Mouse (Mus musculus) MEL (cell line): ENCODE measurements around the gene Gm45783. TPM values are rescaled to one million over a fixed set of nuclear protein-coding genes. Genes with fewer than 3 reads are reported as not detected.
A peak's percentile ranks its signal among the peaks of the same experiment; 100 is the strongest.
"Not testable (repeated sequence)": the region's sequence is repeated elsewhere in the genome, so short reads cannot be mapped to it uniquely, and the experiment has no call there.

Source experiments
- DNase-seq: peaks from one replicate; pipeline ENCODE4 v3.0.0; 2011; ENCODE audit warnings: low read depth, low spot score
- H3K27ac ChIP-seq: 2 replicates; pipeline ENCODE4 v1.5.1; 2012; ENCODE audit warnings: low read depth, mild to moderate bottlenecking, control low read depth, low read length, moderate library complexity; ENCODE audit not compliant: control insufficient read depth
- H3K27me3 ChIP-seq, 2 experiments: fragments of 150-350 bp in 1 of 2; sonication (generic) in 1 of 2; 2 replicates each; pipeline ENCODE4 v1.6.1; 2012; ENCODE audit warnings: low read length in 2 of 2, mild to moderate bottlenecking in 2 of 2, improper control_type of control experiment in 1 of 2, moderate library complexity in 1 of 2; ENCODE audit not compliant: insufficient read depth in 2 of 2, control insufficient read depth in 1 of 2
- H3K36me3 ChIP-seq, 2 experiments: 2 replicates each; pipeline ENCODE4 v1.6.1; 2012 to 2014; ENCODE audit warnings: low read length in 2 of 2, improper control_type of control experiment in 1 of 2, inconsistent platforms in 1 of 2, mild to moderate bottlenecking in 1 of 2; ENCODE audit not compliant: insufficient read depth in 2 of 2, control insufficient read depth in 1 of 2
- H3K4me1 ChIP-seq, 2 experiments: fragments of 150-350 bp in 1 of 2; sonication (generic) in 1 of 2; 2 replicates each; pipeline ENCODE4 v1.6.1; 2012; ENCODE audit warnings: low read length in 2 of 2, improper control_type of control experiment in 1 of 2, mild to moderate bottlenecking in 1 of 2; ENCODE audit not compliant: insufficient read depth in 2 of 2, control insufficient read depth in 1 of 2
- H3K4me3 ChIP-seq, 2 experiments: fragments of 150-350 bp in 1 of 2; sonication (generic) in 1 of 2; 2 replicates each; pipeline ENCODE4 v1.5.1; 2012; ENCODE audit warnings: low read depth in 2 of 2, low read length in 2 of 2, mild to moderate bottlenecking in 2 of 2, moderate library complexity in 2 of 2, control low read depth in 1 of 2, improper control_type of control experiment in 1 of 2; ENCODE audit not compliant: control insufficient read depth in 1 of 2, insufficient read depth in 1 of 2
- H3K79me2 ChIP-seq: 2 replicates; pipeline ENCODE4 v1.6.1; 2012; ENCODE audit warnings: mild to moderate bottlenecking, low read length, moderate library complexity; ENCODE audit not compliant: control insufficient read depth, poor library complexity, insufficient read depth
- H3K9ac ChIP-seq: 2 replicates; pipeline ENCODE4 v1.6.1; 2012; ENCODE audit warnings: low read depth, mild to moderate bottlenecking, control low read depth, low read length, moderate library complexity; ENCODE audit not compliant: control insufficient read depth, poor library complexity, severe bottlenecking
- H3K9me3 ChIP-seq: fragments of 150-350 bp; sonication (generic); replicated peaks from 2 replicates; pipeline ENCODE4 v1.6.1; 2012; ENCODE audit warnings: mild to moderate bottlenecking, low read length, improper control_type of control experiment, moderate library complexity; ENCODE audit not compliant: insufficient read depth
- CTCF ChIP-seq, 3 experiments: IDR thresholded peaks in 2 of 3; conservative IDR thresholded peaks in 1 of 3; 2 replicates each; pipeline ENCODE4 v1.5.1; 2011 to 2012; ENCODE audit warnings: low read length in 3 of 3, low read depth in 2 of 3, mild to moderate bottlenecking in 2 of 3, improper control_type of control experiment in 1 of 3, inconsistent platforms in 1 of 3, mixed read lengths in 1 of 3, moderate library complexity in 1 of 3; ENCODE audit not compliant: control insufficient read depth in 1 of 3, insufficient read depth in 1 of 3, poor library complexity in 1 of 3, severe bottlenecking in 1 of 3
- MAX ChIP-seq: IDR thresholded peaks from 2 replicates; pipeline ENCODE4 v1.6.1; 2011; ENCODE audit warnings: low read length, improper control_type of control experiment
- MXI1 ChIP-seq: IDR thresholded peaks from 2 replicates; pipeline ENCODE4 v1.6.1; 2011; ENCODE audit warnings: mild to moderate bottlenecking, low read depth, low read length, improper control_type of control experiment
- POLR2AphosphoS5 ChIP-seq: IDR thresholded peaks from 2 replicates; pipeline ENCODE4 v1.6.1; 2012; ENCODE audit warnings: low read depth, borderline replicate concordance, mild to moderate bottlenecking, inconsistent platforms, low read length, moderate library complexity, mixed read lengths
- RAD21 ChIP-seq: IDR thresholded peaks from 2 replicates; pipeline ENCODE4 v1.6.1; 2011; ENCODE audit warnings: mild to moderate bottlenecking, low read depth, low read length, improper control_type of control experiment
- SMC3 ChIP-seq: IDR thresholded peaks from 2 replicates; pipeline ENCODE4 v1.6.1; 2011; ENCODE audit warnings: low read depth, low read length, improper control_type of control experiment
- TBP ChIP-seq: IDR thresholded peaks from 2 replicates; pipeline ENCODE4 v1.8.0; 2011; ENCODE audit warnings: low read depth, low read length, improper control_type of control experiment
- ZC3H11A ChIP-seq: IDR thresholded peaks from 2 replicates; pipeline ENCODE4 v1.6.1; 2012; ENCODE audit warnings: low read depth, mild to moderate bottlenecking, inconsistent platforms, low read length, improper control_type of control experiment
- polyA plus RNA-seq, 2 experiments: library from polyadenylated mRNA; stranded (reverse) in 1 of 2; unstranded in 1 of 2; fragments of >175 nt in 1 of 2; fragments of >200 nt in 1 of 2; gene quantifications; 2 replicates each; pipeline versions ENCODE4 v1.2.1 to v1.2.4; 2012; ENCODE audit warnings: low replicate concordance in 2 of 2, low read depth in 1 of 2; ENCODE audit not compliant: insufficient read length in 2 of 2, insufficient read depth in 1 of 2, missing spikeins in 1 of 2
- total RNA-seq: library from RNA; depleted of rRNA; stranded (reverse); fragments of 300-350 nt; gene quantifications from 2 replicates; pipeline ENCODE4 v1.2.3, GENCODE M21; 2012; rRNA removed

Gm45783 gene
- total RNA-seq (not detected in 2 replicates), polyA plus RNA-seq (not detected)

- H3K9ac ChIP-seq, H3K4me1 ChIP-seq, H3K4me3 ChIP-seq, H3K27me3 ChIP-seq, H3K36me3 ChIP-seq, DNase-seq, H3K79me2 ChIP-seq, H3K27ac ChIP-seq, H3K9me3 ChIP-seq: not testable (repeated sequence)
Observed at GRCm38 (mm10) chr7:7374431-7374830, at the start of gene Gm45783. TSS of gene Gm45783 (minus strand) at chr7:7374573.

GRCm38 (mm10) chr7:7399603-7400002 is 25.2 kb upstream of the Gm45783 start, which contains the start of gene Vmn2r31:
TSS of gene Vmn2r31 (minus strand) at chr7:7399703.
- H3K4me3 ChIP-seq, DNase-seq, H3K9ac ChIP-seq, H3K9me3 ChIP-seq, H3K79me2 ChIP-seq, H3K4me1 ChIP-seq, H3K27ac ChIP-seq, H3K36me3 ChIP-seq, H3K27me3 ChIP-seq: not testable (repeated sequence)

- H3K4me1 ChIP-seq, H3K27ac ChIP-seq, H3K9me3 ChIP-seq, H3K27me3 ChIP-seq, H3K79me2 ChIP-seq, DNase-seq, H3K4me3 ChIP-seq, H3K9ac ChIP-seq, H3K36me3 ChIP-seq: not testable (repeated sequence)
Observed at GRCm38 (mm10) chr7:7337509-7337908, 36.9 kb downstream of the Gm45783 start, which contains the start of gene Vmn2r30. TSS of gene Vmn2r30 (minus strand) at chr7:7337609.

GRCm38 (mm10) chr7:7295595-7295994 is 78.8 kb downstream of the Gm45783 start:
- Histone ChIP-seq H3K4me3 (no peak overlapping the region), H3K36me3 (no peaks in the 10 kb centered on the region; a peak in 1 of 4 replicates)
- peak; percentile 65 for DNase-seq
- peak; percentile 38; the same call in 1 of the 2 replicates for TF ChIP-seq ZC3H11A
- peak; percentile 45 to 66 (median 52) for TF ChIP-seq CTCF (IDR thresholded peaks at IDR 0.05 in 2 of 3, conservative IDR thresholded peaks at IDR 0.05 in 1 of 3; ENCODE audit: control insufficient read depth in 1 of 3, insufficient read depth in 1 of 3, low read depth in 2 of 3, low read length in 3 of 3, poor library complexity in 1 of 3, severe bottlenecking in 1 of 3)
- TF ChIP-seq MAX = no peak
- TF ChIP-seq POLR2AphosphoS5 = no peak
- TF ChIP-seq MXI1 = no peak
- TF ChIP-seq SMC3 = peak; percentile 55
- TF ChIP-seq TBP = no peak
- TF ChIP-seq RAD21 = peak; percentile 63
- TF ChIP-seq, all 39 proteins: peak for 4
- Histone ChIP-seq H3K4me1 (no peaks in the 10 kb centered on the region), H3K79me2 (no peaks in the 10 kb centered on the region; the same call in 1 of the 2 replicates), H3K9me3 (no peaks in the 10 kb centered on the region), H3K9ac (no peak overlapping the region), H3K27me3 (no peaks in the 10 kb centered on the region), H3K27ac (no peak overlapping the region)

Other genes with a start within 250 kb of the Gm45783 start
- 0.13 and 0.15 TPM in 2 replicates for gene Zfp773, start 237.8 kb downstream of the Gm45783 start, total RNA-seq
- under 1 TPM in 1 of 2 experiments, not detected in 1; 0.57 TPM for gene Zfp773, start 237.8 kb downstream of the Gm45783 start, polyA plus RNA-seq
- gene Zfp418, start 203.2 kb downstream of the Gm45783 start, total RNA-seq = 0.49 and 0.50 TPM in 2 replicates
- gene Zfp418, start 203.2 kb downstream of the Gm45783 start, polyA plus RNA-seq = under 1 TPM in 1 of 2 experiments, not detected in 1; 0.47 TPM
- 1.3 and 1.8 TPM in 2 replicates for gene Zfp772, start 164.6 kb downstream of the Gm45783 start, total RNA-seq
- gene Zfp772, start 164.6 kb downstream of the Gm45783 start, polyA plus RNA-seq = 1 to 10 TPM in 1 of 2 experiments, not detected in 1; 1.9 TPM
- 0.12 TPM in 1 of 2 replicates, not detected in the other for gene Vmn2r29, start 127.2 kb downstream of the Gm45783 start, total RNA-seq
- gene Vmn2r29, start 127.2 kb downstream of the Gm45783 start, polyA plus RNA-seq = not detected
- 0.42 and 0.72 TPM in 2 replicates for gene Gm45844, start 96.3 kb downstream of the Gm45783 start, total RNA-seq
- 1 to 10 TPM in 1 of 2 experiments, not detected in 1; 1.5 TPM for gene Gm45844, start 96.3 kb downstream of the Gm45783 start, polyA plus RNA-seq
- gene Clcn4, start 73.7 kb downstream of the Gm45783 start, total RNA-seq = 12.9 and 16.5 TPM in 2 replicates
- gene Clcn4, start 73.7 kb downstream of the Gm45783 start, polyA plus RNA-seq = 10 to 100 TPM in 1 of 2 experiments, not detected in 1; 14.1 TPM
- gene Vmn2r30, start 37.0 kb downstream of the Gm45783 start, total RNA-seq = not detected in 2 replicates
- gene Vmn2r30, start 37.0 kb downstream of the Gm45783 start, polyA plus RNA-seq = not detected
- gene Vmn2r31, start 25.1 kb upstream of the Gm45783 start, total RNA-seq = not detected in 2 replicates
- under 1 TPM in 1 of 2 experiments, not detected in 1; 0.01 TPM for gene Vmn2r31, start 25.1 kb upstream of the Gm45783 start, polyA plus RNA-seq
- gene Vmn2r32, start 105.4 kb upstream of the Gm45783 start, total RNA-seq = not detected in 2 replicates
- gene Vmn2r32, start 105.4 kb upstream of the Gm45783 start, polyA plus RNA-seq = not detected
- not detected in 2 replicates for gene Vmn2r33, start 192.2 kb upstream of the Gm45783 start, total RNA-seq
- not detected for gene Vmn2r33, start 192.2 kb upstream of the Gm45783 start, polyA plus RNA-seq